Mouse (Mus musculus): ENCODE measurements around the gene Plk5.

DNA sequence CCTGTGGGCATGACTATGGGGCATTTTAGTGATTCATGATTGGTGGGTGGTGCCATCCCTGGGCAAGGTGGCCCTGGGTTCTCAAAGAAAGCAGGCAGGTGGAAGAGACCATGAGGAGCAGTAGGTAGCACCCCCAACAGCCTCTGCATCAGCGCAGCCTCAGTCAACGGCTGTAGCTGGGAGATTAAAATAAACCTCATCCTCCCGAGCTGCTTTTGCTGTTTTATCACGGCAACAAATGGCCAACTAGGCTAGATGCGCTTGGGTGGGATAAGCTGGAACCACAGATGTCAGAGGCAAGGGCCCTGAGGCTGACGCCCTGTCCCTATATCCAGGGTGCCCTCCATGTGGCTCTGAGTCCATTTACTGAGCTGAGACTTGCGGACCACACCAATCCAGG, 28.4 kb downstream of the Plk5 start:
- no peak for TF ChIP-seq MAX (IDR thresholded peaks at IDR 0.05; ENCODE audit: low read length)
- TF ChIP-seq CTCF (conservative IDR thresholded peaks at IDR 0.05 in 1 of 2, IDR thresholded peaks at IDR 0.05 in 1 of 2; ENCODE audit: low read depth in 2 of 2, low read length in 2 of 2): no peak
- TF ChIP-seq USF1 (IDR thresholded peaks at IDR 0.05; ENCODE audit: low read depth, low read length): no peak
- TF ChIP-seq ZNF384 (IDR thresholded peaks at IDR 0.05; ENCODE audit: low read depth, low read length): no peak

Data from CH12.LX (cell line).